30 mouse cellular contexts compared by ENCODE assay signal in genomic region chr11:59356874-59357289, GRCm38 (mm10). TPM values are rescaled to one million over a fixed set of nuclear protein-coding genes. Genes with fewer than 3 reads are reported as not detected.
A peak's percentile ranks its signal among the peaks of the same experiment; 100 is the strongest.
DNase-seq lines count a peak whose midpoint lies in the region; ATAC-seq lines count a peak whose summit lies in the region.
"Had no signal": no experiment of that assay in that cellular context is flagged by ENCODE, and none has a peak within 500 bp of the region (broad histone marks: within the 10 kb centered on the region; RNA-seq: fewer than 3 reads in every experiment).

No protein-coding gene starts in this region.

- 7% methylated on average over 11 of the region's 11 CpGs for WGBS in limb, embryonic 13.5 days
- 67% methylated on average over 11 of the region's 11 CpGs for WGBS in embryonic facial prominence, embryonic 10.5 days

- no peak overlapping the region for H3K9ac ChIP-seq in limb, embryonic 13.5 days
- H3K9ac ChIP-seq: forebrain, embryonic 15.5 days; heart, embryonic 13.5 days; hindbrain, embryonic 14.5 days; liver, embryonic 13.5 days; lung, embryonic 14.5 days; neural tube, embryonic 13.5 days had no signal

- H3K4me3 ChIP-seq in limb, embryonic 13.5 days, result no peak overlapping the region
- no peak overlapping the region for H3K4me3 ChIP-seq in embryonic facial prominence, embryonic 10.5 days
- H3K4me3 ChIP-seq: forebrain, embryonic 15.5 days; heart, embryonic 13.5 days; liver, embryonic 13.5 days; megakaryocyte, embryonic 14.5 days; neural tube, embryonic 13.5 days had no signal

- H3K4me1 ChIP-seq in limb, embryonic 13.5 days, result peaks cover 23% of the 10 kb centered on the region
- H3K4me1 ChIP-seq in embryonic facial prominence, embryonic 10.5 days, result peaks cover 7% of the 10 kb centered on the region
- H3K4me1 ChIP-seq: forebrain, embryonic 15.5 days; heart, embryonic 13.5 days; liver, embryonic 13.5 days; megakaryocyte, embryonic 14.5 days had no signal

- no peaks in the 10 kb centered on the region for H3K9me3 ChIP-seq in limb, embryonic 13.5 days
- no peaks in the 10 kb centered on the region for H3K9me3 ChIP-seq in embryonic facial prominence, embryonic 10.5 days
- H3K9me3 ChIP-seq: forebrain, embryonic 15.5 days; heart, embryonic 13.5 days; liver, embryonic 13.5 days; neural tube, embryonic 13.5 days had no signal

- peak overlapping the region; percentile 55; the same call in 1 of the 2 replicates for H3K27ac ChIP-seq in limb, embryonic 13.5 days
- H3K27ac ChIP-seq in embryonic facial prominence, embryonic 10.5 days (replicated peaks), result no peak overlapping the region; the same call in 1 of the 2 replicates
- H3K27ac ChIP-seq: forebrain, embryonic 15.5 days; heart, embryonic 13.5 days; hindbrain, embryonic 14.5 days; liver, embryonic 13.5 days; neural tube, embryonic 13.5 days had no signal

- no peaks in the 10 kb centered on the region for H3K36me3 ChIP-seq in limb, embryonic 13.5 days
- no peaks in the 10 kb centered on the region for H3K36me3 ChIP-seq in embryonic facial prominence, embryonic 10.5 days (replicated peaks)
- H3K36me3 ChIP-seq: forebrain, embryonic 15.5 days; heart, embryonic 13.5 days; liver, embryonic 13.5 days; neural tube, embryonic 13.5 days had no signal

- intact Hi-C loops in heart, postnatal 25 days (cut with DNase I), result no loop called here

- peaks cover 4% of the 10 kb centered on the region; the same call in 1 of the 2 replicates for H3K27me3 ChIP-seq in limb, embryonic 13.5 days
- H3K27me3 ChIP-seq in embryonic facial prominence, embryonic 10.5 days (replicated peaks; ENCODE audit: low read depth, poor library complexity, severe bottlenecking), result no peaks in the 10 kb centered on the region
- H3K27me3 ChIP-seq: forebrain, embryonic 15.5 days; heart, embryonic 13.5 days; liver, embryonic 13.5 days; neural tube, embryonic 13.5 days; Patski had no signal

- DNase-seq in heart, postnatal 4 days, result peak; percentile 40
- no peak for DNase-seq in heart, postnatal 25 days (ENCODE audit: low spot score)
- DNase-seq in kidney, postnatal 4 days, result peak; percentile 45 to 56
- no peak for DNase-seq in kidney, adult 9 months
- peak; percentile 56 for DNase-seq in forelimb bud, embryonic 11.5 days (ENCODE audit: low read depth, low spot score)
- no peak for DNase-seq in cerebellum, adult 11-12 months
- no peak for DNase-seq in embryonic facial prominence, embryonic 10.5 days (ENCODE audit: low spot score)
- DNase-seq: adrenal gland, postnatal 36 days; cerebellum, adult 9-11 months; gastrocnemius, postnatal 25 days; heart, adult 18-20 months; heart, postnatal 14 days; kidney, adult 8-10 months; liver, embryonic 13.5 days; lung, embryonic 14.5 days; lung, postnatal 36 days; midbrain, embryonic 14.5 days; thymus, adult 18-20 months; thymus, postnatal 4 days had no signal

- H3K4me2 ChIP-seq in limb, embryonic 13.5 days (replicated peaks), result peak overlapping the region; percentile 31
- H3K4me2 ChIP-seq: forebrain, embryonic 15.5 days; heart, embryonic 13.5 days; hindbrain, embryonic 14.5 days; liver, embryonic 13.5 days; lung, embryonic 14.5 days; neural tube, embryonic 13.5 days had no signal

- peak; percentile 82 for ATAC-seq in limb, embryonic 13.5 days (ENCODE audit: low FRiP score, low read depth)
- ATAC-seq: forebrain, embryonic 15.5 days; Patski had no signal

RNA-seq across cellular contexts. Expression of gene Prss38, which starts 18.6 kb away (rescaled TPM):
- not detected for total RNA-seq in heart, postnatal 4 days (2021)
- total RNA-seq in heart, postnatal 25 days (2021), result not detected
- 0.11 TPM in 1 of 2 replicates, not detected in the other for polyA plus RNA-seq in limb, embryonic 13.5 days (2015; fragmentation: Nextera tagmentation; extraction: Ambion mirVana)
- polyA plus RNA-seq in embryonic facial prominence, embryonic 10.5 days (2016; fragmentation: Nextera tagmentation; extraction: Ambion mirVana), result not detected in 2 replicates
- total RNA-seq: adrenal gland, adult 18-20 months; adrenal gland, postnatal 36 days; gastrocnemius, postnatal 25 days; heart, adult 18-20 months; heart, postnatal 14 days; left cerebral cortex, postnatal 14 days had no signal
- polyA plus RNA-seq: forebrain, embryonic 15.5 days; heart, embryonic 13.5 days; hindbrain, embryonic 14.5 days; intestine, embryonic 14.5 days; liver, embryonic 13.5 days; lung, embryonic 14.5 days; neural tube, embryonic 13.5 days; Patski; spleen, adult 2 months had no signal

RNA-seq across cellular contexts. Expression of gene Wnt9a, which starts 50.2 kb away (rescaled TPM):
- 1 to 10 TPM; 5.6 to 5.7 TPM for total RNA-seq in heart, postnatal 4 days (2021)
- total RNA-seq in heart, postnatal 25 days (2021), result 1 to 10 TPM; 5.6 to 6.6 TPM
- 8.1 and 8.9 TPM in 2 replicates for polyA plus RNA-seq in limb, embryonic 13.5 days (2015; fragmentation: Nextera tagmentation; extraction: Ambion mirVana)
- 2.3 and 2.6 TPM in 2 replicates for polyA plus RNA-seq in embryonic facial prominence, embryonic 10.5 days (2016; fragmentation: Nextera tagmentation; extraction: Ambion mirVana)

Comparison
In these comparisons a context has a peak if more than half of its experiments do, and no peak if none do; other contexts are left out.
1. DNase-seq: peak in heart, postnatal 4 days (single experiment), kidney, postnatal 4 days (2 of 2) and forelimb bud, embryonic 11.5 days (single experiment); none in heart, postnatal 25 days (single experiment), kidney, adult 9 months (single experiment), cerebellum, adult 11-12 months (single experiment) and embryonic facial prominence, embryonic 10.5 days (single experiment).